Mouse (Mus musculus): ENCODE measurements at regions not wholly inside any gene's neighbourhood (a gene's known extent, or its start where the extent isn't known, plus 50 kb on each side); places are given as distances from the start of the nearest gene placed in this dataset.

- TF ChIP-seq GATA1 (IDR thresholded peaks at IDR 0.05; ENCODE audit: borderline replicate concordance, low read length) (no peak), FLI1 (IDR thresholded peaks at IDR 0.05; ENCODE audit: low read length) (no peak)
Observed at GRCm38 (mm10) chr4:106048797-106049196, 259.1 kb downstream of the Gm12728 start.

All from megakaryocyte, embryonic 14.5 days (primary cell).